ENCODE assay signal across 8 mouse cellular contexts in the genomic region with DNA sequence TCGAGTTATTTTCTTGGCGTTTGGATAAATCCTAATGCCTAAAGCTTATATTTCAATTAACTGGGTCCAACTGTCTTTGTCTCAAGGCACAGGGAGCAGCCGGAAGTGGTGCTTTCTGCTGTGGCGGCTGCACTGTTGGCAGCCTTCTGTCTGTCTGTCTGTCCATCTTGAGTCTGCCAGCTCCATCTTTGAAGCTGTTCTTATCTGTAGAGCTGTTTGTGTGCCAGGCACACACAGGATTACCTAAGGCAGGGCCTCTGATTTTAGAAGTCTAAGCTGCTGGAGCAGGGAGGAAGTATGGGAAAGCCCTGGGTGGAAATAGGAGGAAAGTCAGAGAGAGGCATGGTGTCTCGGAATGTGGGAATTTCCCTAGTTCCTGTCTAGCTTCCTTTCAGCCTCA.
A peak's percentile ranks its signal among the peaks of the same experiment; 100 is the strongest.
DNase-seq lines count a peak whose midpoint lies in the region; ATAC-seq and TF ChIP-seq lines count a peak whose summit lies in the region.
"Had no signal": no experiment of that assay in that cellular context is flagged by ENCODE, and none has a peak within 500 bp of the region (broad histone marks: within the 10 kb centered on the region; RNA-seq: fewer than 3 reads in every experiment).

No protein-coding gene starts in this region.

- no peak for TF ChIP-seq CTCF in lung, postnatal 0 days (IDR thresholded peaks at IDR 0.05)

- H3K9ac ChIP-seq in lung, postnatal 0 days (replicated peaks; ENCODE audit: low read depth): no peak overlapping the region
- no peak overlapping the region for H3K9ac ChIP-seq in hindbrain, embryonic 11.5 days (ENCODE audit: low read depth, low read length)
- peak overlapping the region; percentile 35 for H3K9ac ChIP-seq in liver, embryonic 16.5 days (ENCODE audit: low read depth, low read length)

- no peaks in the 10 kb centered on the region for H3K27me3 ChIP-seq in lung, postnatal 0 days (replicated peaks; ENCODE audit: insufficient read depth, low read length)
- H3K27me3 ChIP-seq in hindbrain, embryonic 11.5 days (ENCODE audit: control insufficient read depth, insufficient read depth, low read length): no peaks in the 10 kb centered on the region
- no peaks in the 10 kb centered on the region for H3K27me3 ChIP-seq in liver, embryonic 16.5 days (ENCODE audit: control insufficient read depth, insufficient read depth, low read depth, low read length)
- H3K27me3 ChIP-seq: Patski had no signal

- H3K27ac ChIP-seq in lung, postnatal 0 days (ENCODE audit: low read length): no peak overlapping the region
- peak overlapping the region; percentile 53 for H3K27ac ChIP-seq in hindbrain, embryonic 11.5 days (ENCODE audit: low read depth, low read length)
- peak overlapping the region; percentile 98 for H3K27ac ChIP-seq in liver, embryonic 16.5 days (ENCODE audit: low read length)

- peak; percentile 16; the same call in 1 of the 2 replicates for ATAC-seq in lung, postnatal 0 days
- no peak for ATAC-seq in hindbrain, embryonic 11.5 days (ENCODE audit: low FRiP score)
- peak; percentile 30 for ATAC-seq in liver, embryonic 16.5 days (ENCODE audit: low read depth)
- ATAC-seq: Patski had no signal

- no peak for TF ChIP-seq EP300 in lung, postnatal 0 days (IDR thresholded peaks at IDR 0.05)

- H3K4me1 ChIP-seq in lung, postnatal 0 days (ENCODE audit: insufficient read depth, low read depth, low read length): no peaks in the 10 kb centered on the region
- H3K4me1 ChIP-seq in hindbrain, embryonic 11.5 days (replicated peaks; ENCODE audit: control insufficient read depth, insufficient read depth, low read length): peaks cover 8% of the 10 kb centered on the region; the same call in 1 of the 2 replicates
- peaks cover 43% of the 10 kb centered on the region for H3K4me1 ChIP-seq in liver, embryonic 16.5 days (ENCODE audit: control insufficient read depth, low read depth, low read length)

- no peak overlapping the region for H3K4me2 ChIP-seq in lung, postnatal 0 days (replicated peaks; ENCODE audit: low read depth, low read length)
- H3K4me2 ChIP-seq in hindbrain, embryonic 11.5 days (replicated peaks; ENCODE audit: low read depth, low read length): no peak overlapping the region
- H3K4me2 ChIP-seq in liver, embryonic 16.5 days (ENCODE audit: low read depth, low read length): peak overlapping the region; percentile 56

- H3K4me3 ChIP-seq in lung, postnatal 0 days (ENCODE audit: low read depth, low read length): no peak overlapping the region
- no peak overlapping the region for H3K4me3 ChIP-seq in hindbrain, embryonic 11.5 days (ENCODE audit: low read depth, low read length)
- H3K4me3 ChIP-seq in liver, embryonic 16.5 days (ENCODE audit: low read depth, low read length): peak overlapping the region; percentile 26

- DNase-seq in lung, postnatal 0 days (ENCODE audit: low spot score): no peak
- DNase-seq in lung, postnatal 4 days: no peak
- DNase-seq in hindbrain, embryonic 11.5 days (ENCODE audit: low spot score): peak; percentile 14
- DNase-seq in yolk sac, embryonic 10.5 days (ENCODE audit: low spot score): peak; percentile 16
- no peak for DNase-seq in adrenal gland, adult 18-20 months (ENCODE audit: low spot score in 2 of 2)
- DNase-seq in urinary bladder, adult 2 months (ENCODE audit: low spot score): no peak

- H3K36me3 ChIP-seq in lung, postnatal 0 days (ENCODE audit: insufficient read depth, low read length): no peaks in the 10 kb centered on the region
- H3K36me3 ChIP-seq in hindbrain, embryonic 11.5 days (ENCODE audit: control insufficient read depth, insufficient read depth, low read length): no peaks in the 10 kb centered on the region
- no peaks in the 10 kb centered on the region for H3K36me3 ChIP-seq in liver, embryonic 16.5 days (ENCODE audit: control insufficient read depth, insufficient read depth)

- 34% methylated on average over 5 of the region's 5 CpGs for WGBS in lung, postnatal 0 days
- 30% methylated on average over 5 of the region's 5 CpGs for WGBS in hindbrain, embryonic 11.5 days
- 20% methylated on average over 5 of the region's 5 CpGs for WGBS in liver, embryonic 16.5 days (ENCODE audit: insufficient replicate concordance)

- no peaks in the 10 kb centered on the region for H3K9me3 ChIP-seq in lung, postnatal 0 days (ENCODE audit: low read length)
- no peaks in the 10 kb centered on the region for H3K9me3 ChIP-seq in hindbrain, embryonic 11.5 days (ENCODE audit: control insufficient read depth, low read length)
- no peaks in the 10 kb centered on the region for H3K9me3 ChIP-seq in liver, embryonic 16.5 days (replicated peaks; ENCODE audit: control insufficient read depth, low read length)

Comparison
In these comparisons a context has a peak if more than half of its experiments do, and no peak if none do; other contexts are left out.
1. DNase-seq: peak in hindbrain, embryonic 11.5 days (single experiment) and yolk sac, embryonic 10.5 days (single experiment); none in lung, postnatal 0 days (single experiment), lung, postnatal 4 days (0 of 2), adrenal gland, adult 18-20 months (0 of 2) and urinary bladder, adult 2 months (single experiment).